Mouse (Mus musculus) intestine, embryonic 16.5 days (tissue): ENCODE data around the gene Apol6. TPM values are rescaled to one million over a fixed set of nuclear protein-coding genes. Genes with fewer than 3 reads are reported as not detected.

Source experiments
- ATAC-seq: fragments of 200-750 bp; cut with Nextera tagmentation; 2 replicates; pipeline ENCODE4 v1.8.0; 2017; ENCODE audit warnings: moderate TSS enrichment, moderate library complexity
- H3K27ac ChIP-seq: fragments of 300-500 bp; sonication (generic); 2 replicates; pipeline ENCODE4 v1.5.1; 2014; ENCODE audit warnings: mild to moderate bottlenecking, low read length
- H3K27me3 ChIP-seq: fragments of 300-500 bp; sonication (generic); replicated peaks from 2 replicates; pipeline ENCODE4 v1.6.1; 2014; ENCODE audit warnings: low read length, control low read depth, mixed read lengths; ENCODE audit not compliant: control insufficient read depth, insufficient read depth
- H3K36me3 ChIP-seq: fragments of 300-500 bp; sonication (generic); 2 replicates; pipeline ENCODE4 v1.6.1; 2014; ENCODE audit warnings: low read length, control low read depth; ENCODE audit not compliant: control insufficient read depth, insufficient read depth
- H3K4me1 ChIP-seq: fragments of 300-500 bp; sonication (generic); 2 replicates; pipeline ENCODE4 v1.6.1; 2014; ENCODE audit warnings: low read length, control low read depth, mixed read lengths; ENCODE audit not compliant: control insufficient read depth, insufficient read depth
- H3K4me2 ChIP-seq: fragments of 300-500 bp; sonication (generic); 2 replicates; pipeline ENCODE4 v1.6.1; 2014; ENCODE audit warnings: low read depth, low read length, control low read depth
- H3K4me3 ChIP-seq: fragments of 300-500 bp; sonication (generic); 2 replicates; pipeline ENCODE4 v1.5.1; 2014; ENCODE audit warnings: mild to moderate bottlenecking, low read length
- H3K9ac ChIP-seq: fragments of 300-500 bp; sonication (generic); 2 replicates; pipeline ENCODE4 v1.6.1; 2014; ENCODE audit warnings: low read depth, low read length
- H3K9me3 ChIP-seq: fragments of 300-500 bp; sonication (generic); 2 replicates; pipeline ENCODE4 v1.6.1; 2016; ENCODE audit warnings: low read length, control low read depth; ENCODE audit not compliant: control insufficient read depth
- WGBS: fragments of 180-500 bp; shearing (Covaris S2); extraction: QIAGEN DNeasy Blood & Tissue Kit; methylation state at CpG from one replicate; pipeline ENCODE4 v1.1.7; 2014; 5-methylcytosine and 5-hydroxymethylcytosine counted together
- polyA plus RNA-seq: library from polyadenylated mRNA; unstranded; fragments of >200 nt; fragmentation: Nextera tagmentation; extraction: Ambion mirVana; gene quantifications from 2 replicates; pipeline ENCODE4 v1.2.1, GENCODE M21; 2015

Apol6 gene
- polyA plus RNA-seq, 1 experiment from 2014 or later: 0.38 TPM

DNA sequence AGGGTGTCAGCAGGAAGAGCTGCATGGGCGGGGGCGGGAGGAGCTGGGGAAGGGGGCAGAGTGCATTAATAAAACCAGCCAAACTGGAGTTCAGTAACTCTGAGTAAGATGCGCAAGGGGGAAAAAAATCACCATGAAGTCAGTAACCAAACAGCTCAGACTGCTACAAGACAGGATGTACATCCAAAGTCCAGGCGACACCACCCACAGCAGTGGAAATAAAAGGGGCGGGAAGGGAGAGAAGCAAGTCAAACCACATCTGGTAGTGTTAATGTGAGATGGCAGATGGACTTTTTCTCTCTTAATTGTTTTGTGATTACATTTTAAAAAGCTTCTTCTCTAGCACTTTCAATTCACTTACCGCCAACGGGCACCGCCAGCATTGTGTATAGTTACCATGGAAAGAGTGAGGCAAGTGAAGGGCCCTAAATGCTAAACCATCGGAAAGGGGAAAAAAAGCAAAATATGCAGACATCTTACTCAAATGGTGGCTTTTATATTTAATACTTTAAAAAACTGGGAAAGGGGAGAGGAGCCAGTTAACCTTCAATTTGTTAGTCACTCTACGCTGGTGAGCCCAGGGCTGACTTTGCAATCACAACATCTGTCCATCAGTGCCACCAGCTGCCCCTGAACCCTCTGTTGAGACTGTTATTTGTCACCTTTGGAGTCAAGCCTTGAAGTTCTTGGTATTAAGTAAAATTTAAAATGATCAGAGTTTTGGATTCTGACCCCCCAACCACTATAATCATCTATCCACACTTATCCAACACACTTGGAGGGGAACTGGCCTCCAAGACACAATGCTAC lies 60.0 kb downstream of the Apol6 start:
- peak overlapping the region; percentile 33 for H3K27ac ChIP-seq
- peaks cover 24% of the 10 kb centered on the region for H3K4me1 ChIP-seq
- peak; percentile 86 for ATAC-seq
- WGBS: 43% methylated on average over 10 of the region's 10 CpGs
- H3K4me3 ChIP-seq: no peak overlapping the region
- H3K27me3 ChIP-seq: no peaks in the 10 kb centered on the region
- H3K9ac ChIP-seq: no peak overlapping the region
- H3K9me3 ChIP-seq: no peaks in the 10 kb centered on the region
- peaks cover 3% of the 10 kb centered on the region; the same call in 1 of the 2 replicates for H3K36me3 ChIP-seq
- H3K4me2 ChIP-seq: 0 out of 2 replicates have a peak overlapping the region, but pooled peaks have one; percentile 1

DNA sequence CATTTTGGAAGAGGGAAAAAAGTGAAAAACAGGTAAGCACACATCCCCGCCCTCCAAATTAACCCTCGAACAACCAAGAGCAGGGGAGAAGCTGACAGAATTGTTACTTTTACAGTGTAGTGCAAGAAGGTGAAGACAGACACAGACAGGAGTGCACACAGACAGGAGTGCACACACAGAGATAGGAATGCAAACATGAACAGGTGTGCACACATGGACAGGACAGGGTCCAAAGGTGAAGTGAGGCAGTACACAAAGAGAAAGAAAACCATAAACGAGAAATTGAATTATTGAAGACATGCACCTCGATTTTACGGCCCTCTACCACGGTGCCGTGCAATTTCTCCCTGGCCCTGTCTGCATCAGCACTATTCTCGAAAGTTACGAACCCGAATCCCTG lies 60.7 kb downstream of the Apol6 start:
- peaks cover 3% of the 10 kb centered on the region; the same call in 1 of the 2 replicates for H3K36me3 ChIP-seq
- 57% methylated on average over 10 of the region's 10 CpGs for WGBS
- peak overlapping the region; percentile 10; the same call in 1 of the 2 replicates for H3K4me2 ChIP-seq
- H3K9me3 ChIP-seq: no peaks in the 10 kb centered on the region
- peaks cover 24% of the 10 kb centered on the region for H3K4me1 ChIP-seq
- ATAC-seq: peak; percentile 63
- no peak overlapping the region for H3K4me3 ChIP-seq
- H3K27me3 ChIP-seq: no peaks in the 10 kb centered on the region
- peak overlapping the region; percentile 33; the same call in 1 of the 2 replicates for H3K27ac ChIP-seq
- no peak overlapping the region for H3K9ac ChIP-seq

Other genes starting within 250 kb of the Apol6 start
- gene Zfp251, start 173.3 kb upstream of the Apol6 start, polyA plus RNA-seq: 12.3 and 12.6 TPM in 2 replicates
- 6.5 and 7.3 TPM in 2 replicates for gene Zfp7, start 165.5 kb upstream of the Apol6 start, polyA plus RNA-seq
- not detected in 2 replicates for gene Gm49527, start 165.4 kb upstream of the Apol6 start, polyA plus RNA-seq
- gene Zfp647, start 119.3 kb upstream of the Apol6 start, polyA plus RNA-seq: 5.9 and 6.9 TPM in 2 replicates
- gene 1110038F14Rik, start 96.2 kb upstream of the Apol6 start, polyA plus RNA-seq: 52.1 and 57.1 TPM in 2 replicates
- 0.48 and 0.56 TPM in 2 replicates for gene Mb, start 5.9 kb downstream of the Apol6 start, polyA plus RNA-seq